Mouse (Mus musculus): ENCODE data around the gene Foxj3.
"Not testable (repeated sequence)": the region's sequence is repeated elsewhere in the genome, so short reads cannot be mapped to it uniquely, and the experiment has no call there.

Gene Foxj3

DNA sequence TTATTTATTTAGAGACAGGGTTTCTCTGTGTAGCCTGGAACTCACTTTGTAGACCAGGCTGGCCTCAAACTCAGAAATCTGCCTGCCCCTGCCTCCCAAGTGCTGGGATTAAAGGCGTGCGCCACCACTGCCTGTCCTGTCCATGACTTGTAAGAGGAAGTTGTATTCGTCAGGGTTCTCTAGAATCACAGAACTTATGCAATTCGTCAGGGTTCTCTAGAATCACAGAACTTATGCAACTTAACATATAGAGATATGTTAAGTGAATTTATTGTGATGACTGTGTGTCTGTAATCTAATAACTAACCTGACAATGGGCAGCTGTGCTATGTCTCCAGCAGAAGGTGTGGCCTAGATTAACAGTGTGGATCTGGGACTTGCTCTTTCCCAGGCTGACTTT is at the start of gene Foxj3:
Gene Foxj3 (plus strand): TSS at position 390 of the 400 bp plus-strand sequence.
- DNase-seq: not testable (repeated sequence)

DNA sequence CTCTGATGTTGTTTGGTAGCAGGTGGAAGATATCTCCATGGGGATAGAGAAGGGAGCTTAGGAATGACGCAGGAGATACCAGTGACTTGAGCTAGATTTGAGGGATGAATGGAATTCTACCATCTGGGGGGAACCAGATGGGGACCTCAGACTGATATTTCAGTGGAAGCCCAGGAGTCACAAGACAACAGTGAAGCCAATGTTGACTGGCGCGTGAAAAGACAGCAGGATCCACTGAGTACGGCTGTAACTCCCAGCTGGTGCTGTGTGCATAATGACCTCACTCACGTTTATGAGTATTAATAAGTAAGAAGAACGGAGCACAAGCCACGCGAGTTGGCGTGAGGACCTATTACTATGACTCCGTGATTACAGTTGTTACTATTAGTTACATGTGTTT is 47.1 kb upstream of the Foxj3 start:
- no peak for DNase-seq

DNA sequence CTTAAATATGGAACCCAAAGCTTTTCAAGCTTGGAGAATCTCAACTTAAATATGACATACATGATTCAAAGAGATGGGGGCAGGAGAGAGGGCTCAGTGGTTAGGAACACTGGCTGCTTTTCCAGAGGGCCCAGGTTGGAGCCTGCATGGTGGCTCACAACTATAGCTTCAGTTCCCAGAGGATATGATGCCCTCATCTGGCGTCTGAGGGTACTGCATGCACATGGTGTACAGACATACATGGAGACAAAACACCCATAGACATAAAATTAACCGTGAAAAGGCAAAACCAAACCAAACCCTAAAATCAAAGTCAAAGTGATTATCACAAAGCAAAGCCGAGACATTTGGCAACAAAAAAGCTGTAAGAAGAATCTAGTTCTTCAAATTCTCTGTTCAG is 46.0 kb upstream of the Foxj3 start:
- peak; percentile 29 for DNase-seq

DNA sequence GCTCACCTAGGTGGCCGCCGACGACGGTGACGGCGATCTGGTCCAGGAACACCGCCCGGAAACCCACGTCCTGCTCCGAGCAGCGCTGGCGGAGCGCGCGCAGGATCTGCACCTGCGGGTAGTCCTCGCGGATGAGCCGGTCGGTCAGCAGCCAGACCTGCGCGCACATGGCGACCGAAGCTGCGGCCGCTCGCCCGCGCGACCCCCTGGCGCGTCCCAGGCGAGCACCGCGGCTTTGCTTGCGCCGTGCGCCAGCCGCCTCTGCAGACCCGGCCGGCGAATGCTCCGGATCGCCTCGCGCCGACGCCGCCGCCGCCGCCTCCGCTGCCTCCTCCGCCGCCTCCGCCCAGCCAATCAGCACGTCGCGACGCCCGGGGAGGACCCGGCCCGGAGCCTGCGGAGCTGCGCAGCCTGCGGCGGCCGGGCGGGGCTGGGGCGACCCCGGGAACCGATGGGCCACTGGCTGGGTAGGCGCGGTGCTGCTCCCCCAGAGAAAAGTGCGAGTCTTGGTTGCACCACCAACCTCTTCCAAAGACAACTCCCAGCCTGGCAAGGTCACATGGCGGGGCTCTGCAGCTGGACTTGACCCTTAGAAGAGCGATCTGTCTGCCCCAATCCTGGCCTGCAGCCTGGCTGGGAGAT is 44.4 kb upstream of the Foxj3 start, which contains the start of gene Rimkla:
Gene Rimkla (minus strand): TSS at position 338 of the 642 bp plus-strand sequence.
- peak; percentile 45 for DNase-seq

DNA sequence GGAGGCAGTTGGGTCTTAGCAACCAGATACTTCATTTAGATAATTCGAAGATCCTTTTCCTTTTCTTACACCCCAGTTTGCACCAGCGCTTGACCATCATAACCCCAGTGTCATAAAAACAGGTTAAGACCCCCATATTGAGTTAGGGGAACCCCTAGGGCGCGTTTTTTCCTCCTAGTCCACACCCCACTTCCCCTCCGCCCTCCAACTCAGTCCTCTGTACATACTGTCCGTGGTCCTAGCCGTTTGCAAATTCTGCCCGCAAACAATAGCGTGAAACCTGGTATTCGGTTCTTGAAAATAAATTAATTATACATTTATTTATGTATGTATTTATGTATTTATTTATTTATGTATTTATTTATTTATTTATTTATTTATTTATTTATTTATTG is 43.9 kb upstream of the Foxj3 start:
- no peak for DNase-seq

DNA sequence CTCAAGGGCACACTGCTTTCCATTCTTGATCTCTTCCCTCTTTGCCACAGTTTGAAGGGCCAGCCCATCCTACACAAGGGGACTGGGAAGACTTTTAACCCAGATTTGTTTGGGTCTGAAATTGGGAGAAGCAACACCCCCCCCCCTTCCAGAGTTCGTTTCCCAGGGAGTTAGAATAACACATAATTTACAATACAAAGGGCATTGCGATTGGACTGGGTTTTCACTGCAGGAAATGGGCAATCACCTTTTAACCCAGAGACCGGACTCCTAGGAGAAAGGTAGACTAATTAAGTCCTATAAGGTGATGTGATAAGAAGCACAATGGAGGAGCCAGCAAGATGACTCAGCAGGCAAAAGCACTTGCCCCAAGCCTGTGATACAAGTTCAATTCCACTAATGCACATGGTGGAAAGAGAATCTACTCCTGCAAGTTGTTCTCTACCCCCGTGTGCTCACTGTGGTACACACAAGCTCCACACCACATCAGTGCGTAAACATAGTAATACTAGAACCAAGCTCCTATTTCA is 38.4 kb upstream of the Foxj3 start:
- no peak for DNase-seq

DNA sequence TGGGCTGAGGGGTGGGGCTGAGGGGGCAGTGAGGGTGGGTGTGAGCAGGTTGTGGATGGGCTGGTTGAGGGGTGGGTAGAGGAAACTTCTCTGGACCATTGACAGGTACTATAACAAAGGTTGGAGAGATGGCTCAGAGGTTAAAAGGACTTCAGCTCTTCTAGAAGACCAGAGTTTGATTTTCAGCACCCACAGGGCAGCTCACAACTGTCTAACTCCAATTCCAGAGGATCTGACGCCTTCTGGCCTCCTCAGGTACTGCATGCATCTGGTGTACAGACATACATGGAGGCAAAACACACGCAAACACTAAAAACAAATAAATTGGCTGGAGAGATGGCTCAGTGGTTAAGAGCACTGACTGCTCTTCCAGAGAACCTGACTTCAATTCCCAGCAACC is 25.2 kb upstream of the Foxj3 start:
- DNase-seq: no peak

- DNase-seq: peak; percentile 42
These were observed 24.1 kb upstream of the Foxj3 start for GRCm38 (mm10) chr4:119512731-119513141.

- DNase-seq: no peak
These were observed 13.2 kb upstream of the Foxj3 start for GRCm38 (mm10) chr4:119523575-119523974.

- no peak for DNase-seq
These were observed 12.8 kb upstream of the Foxj3 start for GRCm38 (mm10) chr4:119524010-119524409.

- DNase-seq: no peak
These were observed 12.3 kb upstream of the Foxj3 start for GRCm38 (mm10) chr4:119524466-119524865.

GRCm38 (mm10) chr4:119526329-119526845 is 10.4 kb upstream of the Foxj3 start:
- DNase-seq: no peak

GRCm38 (mm10) chr4:119531813-119532212 is 5.0 kb upstream of the Foxj3 start:
- peak; percentile 60 for DNase-seq

GRCm38 (mm10) chr4:119535103-119535502 is 1.7 kb upstream of the Foxj3 start:
- DNase-seq: peak; percentile 44

DNA sequence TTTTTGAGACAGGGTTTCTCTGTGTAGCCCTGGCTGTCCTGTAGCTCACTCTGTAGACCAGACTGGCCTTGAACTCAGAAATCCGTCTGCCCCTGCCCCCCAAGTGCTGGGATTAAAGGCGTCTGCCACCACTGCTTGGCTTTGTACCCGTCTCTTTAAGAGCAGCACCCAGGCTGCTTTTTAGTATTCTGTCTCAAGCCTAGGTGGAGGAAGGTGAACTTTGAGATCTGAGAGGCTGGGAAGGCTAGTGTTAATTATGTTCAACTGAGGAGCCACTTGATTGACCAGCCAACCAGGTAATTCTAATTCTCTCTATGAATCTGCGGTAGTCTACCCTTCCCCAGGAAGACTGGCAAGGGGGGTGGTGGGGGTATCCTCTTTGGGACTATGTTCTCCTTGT is 632 bp downstream of the Foxj3 start:
- DNase-seq: no peak

DNA sequence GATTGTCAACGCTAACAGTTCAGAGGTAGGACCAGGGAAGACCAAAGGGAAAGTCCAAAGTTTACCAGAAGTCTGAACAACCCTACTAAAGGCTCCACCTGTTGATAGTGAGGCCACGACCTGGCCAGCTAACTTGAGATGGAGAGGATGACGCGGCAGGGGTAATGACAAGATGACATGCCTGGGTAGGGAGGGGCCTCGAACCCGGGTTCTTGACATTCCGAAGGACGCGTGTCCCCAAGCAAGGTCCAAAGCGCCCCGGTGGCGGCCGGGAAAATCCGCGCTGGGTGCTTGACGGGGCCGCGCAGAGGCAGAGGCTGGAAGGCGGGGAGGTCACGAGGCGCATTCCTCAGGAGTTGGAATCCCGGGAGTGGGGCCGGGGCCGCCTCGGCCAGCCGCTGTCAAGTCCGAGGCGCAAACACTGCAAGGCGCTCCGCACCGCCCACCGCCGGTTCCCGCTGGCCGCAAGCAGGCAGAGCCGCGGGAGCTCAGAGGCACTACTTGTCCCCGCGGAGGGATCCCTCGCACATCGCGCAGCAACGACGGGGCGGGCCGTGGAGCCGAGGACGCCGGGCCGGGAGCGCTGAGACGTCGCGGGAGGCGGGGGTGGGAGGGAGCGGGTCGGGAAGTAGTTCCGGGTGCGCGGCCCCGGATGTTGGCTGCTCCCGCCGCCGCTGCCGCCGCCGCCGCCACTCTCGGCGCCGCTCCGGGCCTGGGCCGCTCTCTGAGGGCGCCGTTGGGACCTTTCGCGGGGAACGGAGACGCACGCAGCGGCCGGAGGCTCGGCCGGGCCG is 2.4 kb downstream of the Foxj3 start, which contains the start of gene Frg2f1:
Gene Frg2f1 (minus strand): TSS at position 499 of the 794 bp plus-strand sequence.
- DNase-seq: peak; percentile 94

GRCm38 (mm10) chr4:119539836-119540532 is 3.2 kb downstream of the Foxj3 start:
- peak; percentile 50 for DNase-seq

GRCm38 (mm10) chr4:119540533-119540890 is 3.7 kb downstream of the Foxj3 start:
- DNase-seq: no peak

DNA sequence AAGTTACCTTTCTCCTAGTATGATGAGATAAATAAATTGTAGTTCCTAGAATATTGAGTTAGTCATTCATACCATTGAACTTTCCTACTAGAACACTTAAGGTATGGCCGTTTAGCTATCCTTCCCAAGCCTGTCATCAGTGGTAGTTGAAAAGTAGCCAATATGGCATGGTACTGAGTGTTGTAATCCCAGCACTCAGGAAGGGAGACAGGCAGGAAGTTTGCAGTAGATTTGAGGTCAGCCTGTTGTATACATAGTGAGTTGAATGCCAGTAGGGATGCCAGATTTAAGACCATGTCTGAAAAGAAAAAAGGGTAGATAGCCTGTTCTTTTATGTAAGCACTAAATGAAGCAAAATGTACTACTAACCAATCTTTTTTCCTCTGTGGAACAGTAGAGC is 14.1 kb downstream of the Foxj3 start:
- DNase-seq: peak; percentile 48

DNA sequence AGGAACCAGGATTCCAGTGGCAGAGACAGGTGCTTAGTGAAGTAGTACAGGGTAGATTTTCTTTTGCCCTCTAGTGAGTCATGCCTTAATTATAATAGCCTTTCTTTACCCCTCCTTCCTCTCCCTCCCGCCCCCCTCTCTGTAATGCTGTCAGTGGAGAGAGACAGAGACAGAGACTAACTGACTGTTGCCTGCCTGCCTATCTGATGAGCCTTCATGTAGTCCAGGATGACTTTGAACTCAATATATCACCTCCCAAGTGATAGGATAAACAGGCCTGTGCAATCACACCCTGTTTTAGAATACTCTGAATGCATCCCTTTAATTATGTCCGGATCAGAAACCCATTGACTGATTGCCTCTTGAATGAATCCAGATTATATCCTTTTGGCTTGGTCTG is 18.7 kb downstream of the Foxj3 start:
- no peak for DNase-seq

DNA sequence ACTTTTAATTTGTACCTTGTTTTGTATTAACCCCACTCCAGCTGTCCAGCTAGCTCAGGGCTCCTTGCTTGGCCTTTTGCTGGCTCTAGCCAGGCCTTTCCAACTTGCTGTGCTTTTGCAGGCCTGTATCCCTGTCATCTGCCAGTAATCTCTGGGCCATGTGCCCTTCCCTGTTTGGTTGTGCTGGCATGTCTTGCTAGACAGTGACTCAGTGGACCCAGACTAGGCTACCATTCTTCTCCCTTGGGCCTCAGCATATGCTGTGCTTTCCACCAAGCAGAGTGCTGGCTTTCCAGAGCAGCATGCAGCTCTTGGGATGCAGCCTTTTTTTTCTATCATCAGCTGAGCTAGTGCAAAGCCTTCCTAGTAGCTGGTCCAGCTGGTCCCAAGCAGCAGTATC is 26.3 kb downstream of the Foxj3 start:
- no peak for DNase-seq

DNA sequence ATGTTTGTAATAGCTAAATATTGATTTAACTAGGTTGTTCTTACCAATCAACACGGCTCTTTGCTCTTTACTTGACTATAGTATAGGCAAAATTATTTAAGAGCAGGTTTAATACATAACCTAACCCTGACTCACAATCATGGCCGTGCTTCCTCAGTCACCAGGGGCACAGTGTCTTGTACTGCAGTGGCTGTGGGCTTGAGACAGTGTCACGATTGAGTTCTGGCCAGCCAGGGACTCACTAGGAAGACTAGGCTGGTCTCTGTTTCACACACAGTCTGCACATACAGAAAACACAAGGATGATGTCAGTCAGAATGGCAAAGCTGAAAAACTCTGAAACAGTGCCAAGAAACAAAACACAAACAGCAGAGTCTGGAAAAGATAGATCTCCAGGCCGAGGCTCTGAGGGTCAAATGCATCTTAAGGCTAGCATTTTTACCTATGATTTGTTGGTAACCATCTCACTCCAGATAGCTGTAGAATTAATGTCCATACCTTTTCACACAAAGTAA is 29.6 kb downstream of the Foxj3 start:
- no peak for DNase-seq

- no peak for DNase-seq
These were observed 35.9 kb downstream of the Foxj3 start for GRCm38 (mm10) chr4:119572682-119573081.
